Mouse (Mus musculus) heart, embryonic 10.5 days (tissue): ENCODE data around the gene Jarid2. TPM values are rescaled to one million over a fixed set of nuclear protein-coding genes. Genes with fewer than 3 reads are reported as not detected.
A peak's percentile ranks its signal among the peaks of the same experiment; 100 is the strongest.
"Not testable (repeated sequence)": the region's sequence is repeated elsewhere in the genome, so short reads cannot be mapped to it uniquely, and the experiment has no call there.

Source experiments
- DNase-seq: peaks from one replicate; pipeline ENCODE4 v3.0.0-alpha.2; 2017; ENCODE audit warnings: low spot score
- H3K27ac ChIP-seq: fragments of 300-500 bp; sonication (generic); 2 replicates; pipeline ENCODE4 v1.5.1; 2016; ENCODE audit warnings: mild to moderate bottlenecking
- H3K27me3 ChIP-seq: fragments of 300-500 bp; sonication (generic); 2 replicates; pipeline ENCODE4 v1.6.1; 2016; ENCODE audit warnings: mild to moderate bottlenecking; ENCODE audit not compliant: poor library complexity, insufficient read depth, severe bottlenecking
- H3K36me3 ChIP-seq: fragments of 300-500 bp; sonication (generic); 2 replicates; pipeline ENCODE4 v1.6.1; 2016; ENCODE audit warnings: mild to moderate bottlenecking, moderate library complexity
- H3K4me1 ChIP-seq: fragments of 300-500 bp; sonication (generic); 2 replicates; pipeline ENCODE4 v1.6.1; 2016; ENCODE audit warnings: mild to moderate bottlenecking
- H3K4me3 ChIP-seq: fragments of 300-500 bp; sonication (generic); 2 replicates; pipeline ENCODE4 v1.5.1; 2016; ENCODE audit warnings: mild to moderate bottlenecking, moderate library complexity
- H3K9me3 ChIP-seq: fragments of 300-500 bp; sonication (generic); 2 replicates; pipeline ENCODE4 v1.6.1; 2016; ENCODE audit warnings: mild to moderate bottlenecking, moderate library complexity
- whole genome bisulfite sequencing: fragments of 180-500 bp; shearing (Covaris S2); methylation state at CpG from one replicate; pipeline ENCODE4 v1.1.7; 2016; 5-methylcytosine and 5-hydroxymethylcytosine counted together
- polyA plus RNA-seq: library from polyadenylated mRNA; unstranded; fragments of >200 nt; fragmentation: Nextera tagmentation; extraction: Ambion mirVana; gene quantifications from 2 replicates; pipeline ENCODE4 v1.2.1, GENCODE M21; 2016

The Jarid2 gene
- polyA plus RNA-seq, 1 experiment from 2014 or later, result 39.8 TPM

DNA sequence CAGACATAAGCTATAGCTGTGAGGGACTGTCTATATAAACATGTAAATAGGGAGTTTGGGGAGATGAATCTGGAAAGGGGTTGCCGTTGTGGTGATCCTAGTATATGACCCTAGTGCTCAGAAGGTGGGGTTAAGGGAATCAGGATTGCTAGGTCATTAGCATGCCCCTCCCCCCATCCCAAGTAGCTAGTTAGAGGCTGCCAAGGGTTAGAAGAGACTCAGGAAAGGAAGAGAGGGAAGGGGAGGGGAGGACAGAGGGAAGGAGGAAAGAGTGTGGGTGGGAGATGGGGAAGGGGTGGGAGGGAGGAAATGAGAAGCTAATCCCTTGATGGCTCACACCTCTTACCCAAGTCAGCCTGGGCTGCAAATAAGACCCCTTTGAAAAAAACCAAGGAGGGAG lies 17.4 kb upstream of the Jarid2 start:
- H3K36me3 ChIP-seq, result no peaks in the 10 kb centered on the region
- DNase-seq, result no peak
- H3K27me3 ChIP-seq, result no peaks in the 10 kb centered on the region
- H3K27ac ChIP-seq, result no peak overlapping the region
- WGBS, result 28% methylated on average over 1 of the region's 1 CpGs
- no peak overlapping the region for H3K4me3 ChIP-seq
- H3K4me1 ChIP-seq, result peaks cover 7% of the 10 kb centered on the region
- no peaks in the 10 kb centered on the region for H3K9me3 ChIP-seq

DNA sequence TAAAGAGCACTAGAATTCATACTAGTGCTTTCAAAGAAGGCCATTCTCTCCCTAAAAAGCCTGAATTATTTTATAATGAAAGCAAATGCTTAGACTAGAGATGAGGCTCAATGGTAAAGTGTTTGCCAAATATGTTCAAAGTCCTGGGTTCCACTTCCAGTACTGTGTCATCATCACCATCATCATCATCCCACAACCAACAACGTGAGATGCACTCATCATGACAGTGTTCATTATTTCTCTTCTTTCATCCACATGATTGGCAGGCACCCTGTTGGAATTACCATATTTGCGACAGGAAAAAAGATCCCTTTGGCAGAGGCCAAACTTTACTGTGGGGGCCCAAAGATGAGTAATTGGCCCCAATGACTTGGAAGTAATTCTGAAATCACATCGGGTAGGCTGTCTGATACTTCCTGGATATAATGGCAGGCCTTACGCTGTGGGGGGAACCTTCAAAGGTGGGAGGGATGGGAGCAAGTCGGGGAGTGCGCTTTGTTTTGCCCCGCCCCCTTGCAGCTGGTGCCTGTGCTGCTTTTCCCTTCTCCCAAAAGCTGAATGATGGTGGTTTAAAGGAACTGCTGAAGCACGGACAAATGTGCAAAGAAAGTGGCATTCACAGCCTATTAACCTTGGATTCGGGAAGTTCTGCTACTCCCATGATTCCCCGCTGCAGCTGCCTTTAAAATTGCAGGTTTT lies 13.9 kb upstream of the Jarid2 start:
- H3K36me3 ChIP-seq, result no peaks in the 10 kb centered on the region
- no peaks in the 10 kb centered on the region for H3K27me3 ChIP-seq
- 51% methylated on average over 10 of the region's 10 CpGs for WGBS
- DNase-seq, result no peak
- H3K27ac ChIP-seq, result no peak overlapping the region
- H3K4me1 ChIP-seq, result peaks cover 7% of the 10 kb centered on the region
- no peak overlapping the region for H3K4me3 ChIP-seq
- H3K9me3 ChIP-seq, result no peaks in the 10 kb centered on the region

DNA sequence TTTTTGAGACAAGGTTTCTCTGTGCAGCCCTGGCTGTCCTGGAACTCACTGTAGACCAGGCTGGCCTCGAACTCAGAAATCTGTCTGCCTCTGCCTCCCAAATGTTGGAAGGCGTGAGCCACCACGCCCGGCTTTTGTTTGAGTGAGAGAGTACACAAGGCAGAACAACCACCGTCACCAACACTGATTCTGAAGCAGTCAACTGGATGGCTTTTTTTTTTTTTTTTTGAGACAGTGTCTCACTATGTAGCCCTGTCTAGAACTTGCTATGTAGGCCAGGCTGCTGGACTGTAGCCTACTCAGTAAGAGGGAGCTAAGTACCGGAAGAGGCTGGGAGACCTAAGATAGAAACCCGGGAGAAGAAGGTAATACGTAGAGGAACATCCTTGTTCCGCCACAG lies 11.4 kb upstream of the Jarid2 start:
- no peak for DNase-seq
- WGBS, result 88% methylated on average over 9 of the region's 9 CpGs
- H3K27me3 ChIP-seq, result no peaks in the 10 kb centered on the region
- H3K9me3 ChIP-seq, result no peaks in the 10 kb centered on the region
- no peak overlapping the region for H3K27ac ChIP-seq
- no peaks in the 10 kb centered on the region for H3K36me3 ChIP-seq
- no peaks in the 10 kb centered on the region for H3K4me1 ChIP-seq
- no peak overlapping the region for H3K4me3 ChIP-seq

DNA sequence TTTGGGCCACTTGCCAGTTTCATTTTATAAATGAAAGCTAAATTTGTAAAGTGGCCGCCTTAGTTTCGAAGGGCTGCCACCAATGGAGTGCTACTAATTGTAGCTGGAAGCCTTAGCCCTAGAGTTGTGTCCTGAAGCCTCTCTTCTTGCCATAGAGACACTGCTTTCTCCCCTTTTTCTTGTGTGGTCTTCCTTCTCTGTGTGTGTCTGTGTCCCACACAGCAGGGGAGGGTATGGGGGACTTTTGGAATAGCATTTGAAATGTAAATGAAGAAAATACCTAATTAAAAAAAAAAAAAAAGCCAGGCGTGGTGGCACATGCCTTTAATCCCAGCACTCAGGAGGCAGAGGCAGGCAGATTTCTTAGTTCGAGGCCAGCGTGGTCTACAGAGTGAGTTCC lies 10.8 kb upstream of the Jarid2 start:
- not testable (repeated sequence) for H3K9me3 ChIP-seq, H3K4me1 ChIP-seq, DNase-seq, H3K36me3 ChIP-seq, H3K27me3 ChIP-seq, H3K4me3 ChIP-seq, H3K27ac ChIP-seq
- WGBS, result 94% methylated on average over 5 of the region's 5 CpGs

DNA sequence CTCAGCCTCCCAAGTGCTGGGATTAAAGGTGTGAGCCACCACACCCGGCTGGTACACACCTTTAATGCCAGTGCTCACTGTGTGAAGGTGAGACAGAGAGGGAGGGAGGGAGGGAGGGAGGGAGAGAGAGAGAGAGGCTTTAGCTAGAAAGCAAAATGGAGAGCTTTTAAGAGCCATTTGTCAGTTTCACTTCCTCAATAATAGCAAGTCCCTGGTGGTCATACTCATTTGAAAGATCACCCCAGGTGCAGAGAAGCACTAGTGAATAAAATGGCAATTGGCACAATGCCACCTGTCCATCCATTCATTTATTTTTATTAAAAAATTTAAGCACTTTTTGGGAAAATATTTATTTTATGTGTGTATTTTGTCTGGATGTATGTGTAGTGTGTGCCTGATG lies 9.2 kb upstream of the Jarid2 start:
- Histone ChIP-seq H3K27ac (no peak overlapping the region), H3K4me3 (no peak overlapping the region), H3K27me3 (no peaks in the 10 kb centered on the region), H3K36me3 (no peaks in the 10 kb centered on the region), H3K9me3 (no peaks in the 10 kb centered on the region), H3K4me1 (no peaks in the 10 kb centered on the region)
- 73% methylated on average over 1 of the region's 1 CpGs for WGBS
- DNase-seq, result no peak

DNA sequence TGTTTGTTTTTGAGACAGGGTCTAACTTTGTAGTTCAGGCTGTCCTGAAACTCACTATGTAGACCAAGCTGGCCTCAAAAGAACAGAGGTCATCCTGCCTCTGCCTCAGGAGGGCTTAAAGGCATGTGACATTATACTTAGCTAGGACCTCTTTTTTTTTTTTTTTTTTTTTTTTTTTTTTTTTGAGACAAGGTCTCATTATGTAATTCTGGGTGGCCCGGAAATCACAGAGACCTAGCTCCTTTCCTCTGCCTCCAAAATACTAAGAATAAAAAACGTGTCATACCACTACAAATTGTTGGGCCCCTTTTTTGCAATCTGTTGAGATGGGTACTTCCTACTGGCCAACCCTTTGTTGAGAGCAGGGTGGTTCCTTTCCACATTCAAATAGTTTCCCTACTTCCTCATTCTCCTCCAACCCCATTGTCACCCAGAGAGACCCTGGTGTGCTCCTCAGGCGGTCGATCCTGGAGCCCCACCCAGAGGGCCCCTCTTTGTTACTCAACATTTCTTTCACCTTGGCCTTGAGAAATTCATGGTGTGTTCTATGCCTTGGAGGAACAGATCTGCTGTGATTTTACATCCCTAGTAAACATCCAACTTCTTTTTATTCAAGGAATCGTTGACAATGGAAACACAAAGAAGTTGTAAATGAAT lies 7.3 kb upstream of the Jarid2 start:
- Histone ChIP-seq H3K9me3 (no peaks in the 10 kb centered on the region), H3K36me3 (no peaks in the 10 kb centered on the region), H3K4me1 (no peaks in the 10 kb centered on the region), H3K4me3 (no peak overlapping the region), H3K27me3 (no peaks in the 10 kb centered on the region), H3K27ac (no peak overlapping the region)
- no peak for DNase-seq
- 78% methylated on average over 5 of the region's 5 CpGs for WGBS

DNA sequence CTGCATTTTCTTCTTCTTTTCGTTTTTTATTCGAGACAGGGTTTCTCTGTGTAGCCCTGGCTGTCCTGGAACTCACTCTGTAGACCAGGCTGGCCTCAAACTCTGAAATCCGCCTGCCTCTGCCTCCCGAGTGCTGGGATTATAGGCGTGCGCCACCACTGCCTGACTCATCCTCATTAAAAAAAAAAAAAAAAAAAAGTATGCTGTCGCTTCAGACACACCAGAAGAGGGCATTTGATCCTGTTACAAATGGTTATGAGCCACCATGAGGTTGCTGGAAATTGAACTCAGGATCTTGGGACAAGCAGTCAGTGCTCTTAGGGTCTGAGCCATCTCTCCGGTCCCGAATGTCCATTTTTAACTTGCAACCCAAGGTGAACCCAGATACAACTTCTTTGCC lies 5.8 kb upstream of the Jarid2 start:
- H3K27ac ChIP-seq, H3K4me1 ChIP-seq, DNase-seq, H3K9me3 ChIP-seq, H3K4me3 ChIP-seq, H3K27me3 ChIP-seq, H3K36me3 ChIP-seq: not testable (repeated sequence)
- 85% methylated on average over 9 of the region's 9 CpGs for WGBS

DNA sequence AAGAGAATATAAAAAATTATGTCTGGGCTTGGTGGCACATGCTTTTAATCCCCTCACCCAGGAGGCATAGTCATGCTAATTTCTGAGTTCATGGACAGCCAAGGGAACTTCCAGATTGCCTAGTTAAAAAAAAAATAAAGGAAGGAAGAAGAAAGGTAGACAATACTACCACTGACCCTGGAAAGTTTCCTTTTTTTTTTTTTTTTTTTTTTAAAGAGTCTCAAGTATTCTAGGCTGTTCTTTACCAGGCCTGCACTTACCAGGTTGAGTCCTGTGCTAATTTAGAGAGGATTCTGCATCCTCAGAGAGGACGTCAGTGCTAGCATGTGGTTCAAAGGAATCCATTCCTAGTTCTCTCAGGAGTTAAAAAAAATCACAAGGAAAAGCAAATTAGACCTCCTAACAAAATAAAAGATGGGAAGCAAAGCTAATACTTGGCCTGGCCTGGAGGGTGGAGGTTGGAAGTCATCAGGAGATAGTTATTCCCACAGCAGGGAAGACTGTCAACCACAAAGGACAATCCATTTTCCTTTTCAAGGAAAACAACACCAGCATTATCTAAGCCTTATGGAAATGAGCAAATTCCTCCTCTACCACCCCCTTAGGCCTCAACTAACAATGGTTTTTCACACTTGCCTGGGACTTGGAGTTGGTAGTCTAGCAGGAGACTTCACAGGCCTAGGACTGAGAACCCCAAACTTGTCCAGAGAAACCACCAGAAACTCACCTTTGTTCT lies 961 bp upstream of the Jarid2 start:
- DNase-seq, result no peak
- no peak overlapping the region for H3K4me3 ChIP-seq
- no peaks in the 10 kb centered on the region for H3K27me3 ChIP-seq
- peaks cover 8% of the 10 kb centered on the region for H3K4me1 ChIP-seq
- no peaks in the 10 kb centered on the region for H3K36me3 ChIP-seq
- no peaks in the 10 kb centered on the region for H3K9me3 ChIP-seq
- 54% methylated on average over 1 of the region's 1 CpGs for WGBS
- no peak overlapping the region for H3K27ac ChIP-seq

DNA sequence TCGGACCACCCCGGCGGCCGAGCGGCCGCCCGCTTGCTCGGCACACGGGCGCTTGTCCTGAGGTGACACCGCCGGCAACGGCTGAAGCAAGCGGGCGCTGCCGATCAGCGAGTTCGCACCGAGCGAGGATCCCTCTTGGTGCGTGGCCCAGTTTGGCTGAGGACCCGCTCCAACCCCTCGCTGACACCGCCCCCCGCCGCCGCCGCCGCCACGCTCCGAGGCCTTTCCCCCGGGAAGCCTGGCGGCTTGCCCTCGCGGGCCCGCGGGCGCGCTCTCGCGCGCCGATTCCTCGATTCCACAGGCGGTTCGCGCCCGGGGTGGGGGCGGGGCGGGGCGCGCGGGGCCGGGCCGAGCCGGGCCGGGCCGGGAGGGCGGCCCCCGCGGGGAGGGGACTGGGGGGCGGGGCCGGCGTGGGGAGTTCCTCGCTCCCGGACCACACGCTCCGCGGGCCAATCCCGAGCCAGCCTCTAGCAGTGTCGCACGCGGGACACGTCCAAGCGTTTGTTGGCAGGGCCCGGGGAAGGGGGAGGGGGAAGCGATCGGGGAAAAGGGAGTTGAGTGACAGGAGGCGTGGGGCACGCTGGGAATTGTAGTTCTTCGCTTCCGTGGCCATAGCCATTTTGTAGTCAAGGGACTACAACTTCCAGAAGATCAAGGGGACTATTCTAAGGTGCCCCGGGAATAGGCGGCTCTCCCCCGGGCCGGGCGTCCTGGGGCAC lies 1.0 kb downstream of the Jarid2 start:
- under 1% methylated on average over 69 of the region's 87 CpGs for WGBS

DNA sequence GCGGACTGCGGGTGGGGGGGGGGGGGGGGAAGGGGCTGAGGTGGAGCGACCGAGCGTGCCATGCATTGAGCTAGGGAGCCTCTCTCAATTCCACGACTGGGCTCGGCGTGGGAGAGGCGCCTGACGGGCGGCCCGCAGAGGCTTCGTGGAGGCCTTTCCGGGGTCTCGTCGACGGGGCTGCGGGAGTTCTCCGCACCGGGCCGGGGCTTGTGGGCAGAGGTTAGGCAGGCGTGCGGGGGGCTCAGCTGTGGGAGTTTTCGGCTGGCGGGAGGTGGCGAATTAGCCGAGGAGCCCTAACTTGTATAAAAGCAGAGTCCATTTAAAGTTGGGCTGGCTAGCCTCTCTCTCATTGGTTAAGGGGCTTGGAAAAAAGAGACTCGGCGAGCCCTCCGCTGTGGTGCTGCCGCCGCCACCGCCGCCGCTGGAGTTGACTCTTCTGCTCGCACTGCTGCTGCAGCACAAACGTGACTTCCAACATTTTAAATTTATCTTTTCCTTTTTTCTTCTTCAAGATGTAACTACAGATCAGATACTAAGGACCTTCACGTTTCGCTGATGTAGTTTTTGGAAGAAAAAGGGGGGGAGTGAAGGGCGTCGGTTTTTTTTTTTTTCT lies 1.8 kb downstream of the Jarid2 start:
- WGBS, result under 1% methylated on average over 41 of the region's 41 CpGs
- H3K27me3 ChIP-seq, result no peaks in the 10 kb centered on the region
- H3K9me3 ChIP-seq, result no peaks in the 10 kb centered on the region
- no peaks in the 10 kb centered on the region for H3K36me3 ChIP-seq
- peak overlapping the region; percentile 99 for H3K27ac ChIP-seq
- H3K4me1 ChIP-seq, result peaks cover 31% of the 10 kb centered on the region
- H3K4me3 ChIP-seq, result peak overlapping the region; percentile 82
- DNase-seq, result peak; percentile 95

More for the DNA sequence above, 1.0 kb downstream of the Jarid2 start:
- peak overlapping the region; percentile 82 for H3K4me3 ChIP-seq
- no peaks in the 10 kb centered on the region for H3K36me3 ChIP-seq
- peaks cover 24% of the 10 kb centered on the region for H3K4me1 ChIP-seq
- peak overlapping the region; percentile 99 for H3K27ac ChIP-seq
- no peaks in the 10 kb centered on the region for H3K27me3 ChIP-seq
- H3K9me3 ChIP-seq, result no peaks in the 10 kb centered on the region
- DNase-seq, result peak; percentile 100

DNA sequence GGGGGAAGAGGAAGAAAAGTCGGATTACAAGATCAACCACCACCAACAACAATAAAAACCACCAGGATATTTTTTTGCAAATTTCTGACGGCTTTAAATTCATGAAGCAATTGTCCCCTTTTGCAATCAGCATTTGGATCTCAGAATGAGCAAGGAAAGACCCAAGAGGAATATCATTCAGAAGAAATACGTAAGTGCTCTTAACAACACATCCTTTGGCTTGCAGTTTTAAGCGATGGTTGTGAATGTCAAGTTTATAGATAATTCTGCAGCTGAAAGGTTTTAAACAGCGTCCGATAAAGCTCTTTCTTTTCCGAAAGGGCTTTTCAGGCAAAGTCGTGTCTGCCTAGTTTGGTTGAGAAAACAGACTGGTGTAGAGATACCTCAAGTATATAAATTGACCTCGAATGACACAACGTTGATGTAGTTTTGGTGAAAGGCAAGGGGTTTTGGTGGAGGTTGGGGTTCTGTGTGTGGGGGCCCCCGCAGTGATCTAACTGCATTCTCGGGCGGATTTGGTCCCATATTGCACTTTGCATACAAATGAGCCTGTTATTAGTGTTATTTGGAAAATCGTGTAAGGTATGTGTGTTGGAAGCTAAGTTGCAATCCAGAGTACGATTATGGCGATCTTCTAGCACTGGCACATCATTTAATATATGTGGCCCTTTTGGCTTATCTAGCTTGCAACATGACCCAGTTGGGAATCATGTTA lies 2.6 kb downstream of the Jarid2 start:
- H3K4me1 ChIP-seq, result peaks cover 35% of the 10 kb centered on the region
- H3K4me3 ChIP-seq, result peak overlapping the region; percentile 82
- H3K9me3 ChIP-seq, result no peaks in the 10 kb centered on the region
- no peaks in the 10 kb centered on the region for H3K36me3 ChIP-seq
- peak overlapping the region; percentile 99 for H3K27ac ChIP-seq
- WGBS, result under 1% methylated on average over 16 of the region's 16 CpGs
- no peaks in the 10 kb centered on the region for H3K27me3 ChIP-seq
- no peak for DNase-seq

DNA sequence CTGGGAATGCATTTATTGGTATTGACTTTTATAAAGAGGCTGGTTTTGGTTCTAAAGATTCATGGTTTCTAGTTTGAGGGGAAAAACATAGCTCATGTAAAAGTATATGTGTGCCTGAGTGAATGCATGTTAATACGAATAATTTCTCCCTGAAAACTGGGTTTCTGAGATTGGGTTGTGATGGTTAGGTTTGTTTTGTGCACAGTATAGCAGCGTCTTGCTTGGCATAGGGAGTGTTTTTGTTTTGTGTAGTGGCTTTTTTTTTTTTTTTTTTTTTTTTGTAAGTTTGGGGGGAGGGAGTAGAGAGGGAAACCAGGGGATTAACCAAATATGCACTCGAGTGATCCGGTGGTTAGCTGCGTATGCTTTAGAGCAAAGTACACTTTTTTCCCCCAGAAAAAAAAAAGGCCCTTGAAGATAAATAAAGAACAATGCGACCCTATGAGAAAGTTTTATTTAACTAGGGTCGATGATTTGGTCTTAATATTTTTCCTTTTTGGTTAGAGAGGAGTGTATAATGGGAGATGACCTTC lies 3.2 kb downstream of the Jarid2 start:
- Histone ChIP-seq H3K27me3 (no peaks in the 10 kb centered on the region), H3K27ac (peak overlapping the region; percentile 99), H3K36me3 (no peaks in the 10 kb centered on the region), H3K9me3 (no peaks in the 10 kb centered on the region), H3K4me3 (peak overlapping the region; percentile 82), H3K4me1 (peaks cover 36% of the 10 kb centered on the region)
- WGBS, result under 1% methylated on average over 7 of the region's 7 CpGs
- no peak for DNase-seq
